Mouse (Mus musculus): ENCODE data around the gene Zfp87.

Gene Zfp87

DNA sequence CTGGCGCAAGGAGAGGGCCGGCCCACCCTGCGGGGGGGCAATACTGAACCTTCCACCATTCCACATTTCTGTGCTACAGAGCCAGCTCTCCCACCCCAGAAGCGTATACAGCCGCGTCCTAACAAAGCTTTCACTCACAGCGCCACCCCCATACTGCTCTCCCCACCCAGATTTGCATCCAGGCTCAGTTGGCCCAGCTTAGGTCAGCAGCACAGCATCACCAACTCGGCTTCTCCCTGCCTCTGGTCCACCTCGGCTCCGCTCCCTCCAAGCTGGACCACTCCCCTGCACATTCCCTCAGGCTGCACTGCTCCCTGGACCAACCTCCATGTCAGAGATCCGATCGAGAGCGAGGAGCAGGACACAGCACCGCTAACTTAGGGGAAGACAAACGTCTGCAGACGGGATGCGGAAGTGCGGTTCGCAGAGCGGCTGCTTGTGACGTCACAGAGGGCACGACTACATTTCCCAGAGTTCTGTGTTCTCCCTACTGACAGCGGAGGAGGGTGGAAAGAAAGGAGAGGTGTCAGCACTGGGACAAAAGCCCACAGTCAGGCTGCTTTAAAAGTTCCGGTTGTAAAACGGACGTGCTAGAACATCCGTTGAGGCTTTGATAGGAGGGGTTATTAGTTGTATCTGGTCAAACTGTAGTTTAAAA, at the start of gene Zfp87, which contains the start of gene Gm26965:
TSS of gene Zfp87 (minus strand) at position 425 of the 658 bp plus-strand sequence.
TSS of gene Gm26965 (minus strand) at position 399 of the 658 bp plus-strand sequence.
- DNase-seq: peak; percentile 95

DNA sequence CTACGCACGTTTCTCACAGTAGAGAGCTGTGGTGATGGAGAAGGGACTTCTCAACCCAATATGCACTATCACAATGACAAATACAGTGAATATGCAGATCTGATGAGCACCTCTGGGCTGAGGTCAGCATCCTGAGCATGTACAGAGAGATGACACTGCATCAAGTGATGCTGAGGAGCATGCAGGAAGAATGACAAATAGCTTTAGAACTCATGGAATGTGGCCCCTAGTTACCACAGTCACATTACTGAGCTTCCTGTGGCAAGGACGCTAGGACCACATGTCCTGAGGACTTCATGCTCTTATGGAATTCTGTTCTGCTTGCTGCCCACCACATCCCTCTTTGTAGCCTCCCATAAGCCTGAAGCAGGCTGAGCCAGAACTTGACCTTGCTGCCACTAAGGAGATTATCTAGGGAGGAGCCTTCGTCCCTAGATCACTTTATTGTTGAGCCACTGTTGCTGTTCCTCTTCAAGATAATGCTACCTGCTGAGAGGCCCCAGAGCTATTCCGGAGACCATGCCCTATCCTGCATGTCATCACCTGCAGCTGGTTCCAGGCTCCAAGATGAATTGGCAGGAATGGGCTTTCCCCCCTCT, 46.7 kb upstream of the Zfp87 start:
- DNase-seq: no peak

DNA sequence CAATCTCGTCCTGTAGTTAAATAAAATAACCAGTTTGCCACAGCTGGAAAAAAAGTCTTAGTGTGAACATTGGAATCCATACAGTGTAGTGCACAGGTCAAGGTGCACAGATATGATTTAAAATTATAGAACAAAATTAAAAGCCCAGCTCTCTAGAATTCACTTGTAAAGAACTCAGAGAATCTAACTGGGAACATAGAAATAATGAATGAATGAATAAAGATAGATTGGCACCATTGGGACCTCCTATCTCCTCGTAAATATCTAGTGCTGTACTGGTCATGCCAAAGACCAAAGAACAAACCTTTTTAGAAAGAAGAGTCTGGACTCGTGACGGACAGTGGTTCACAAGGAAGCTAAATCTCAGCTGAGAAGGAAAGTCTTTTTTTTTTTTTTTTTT, 27.8 kb upstream of the Zfp87 start, which contains the start of gene Zfp748:
TSS of gene Zfp748 (minus strand) at position 101 of the 400 bp plus-strand sequence.
- no peak for DNase-seq

DNA sequence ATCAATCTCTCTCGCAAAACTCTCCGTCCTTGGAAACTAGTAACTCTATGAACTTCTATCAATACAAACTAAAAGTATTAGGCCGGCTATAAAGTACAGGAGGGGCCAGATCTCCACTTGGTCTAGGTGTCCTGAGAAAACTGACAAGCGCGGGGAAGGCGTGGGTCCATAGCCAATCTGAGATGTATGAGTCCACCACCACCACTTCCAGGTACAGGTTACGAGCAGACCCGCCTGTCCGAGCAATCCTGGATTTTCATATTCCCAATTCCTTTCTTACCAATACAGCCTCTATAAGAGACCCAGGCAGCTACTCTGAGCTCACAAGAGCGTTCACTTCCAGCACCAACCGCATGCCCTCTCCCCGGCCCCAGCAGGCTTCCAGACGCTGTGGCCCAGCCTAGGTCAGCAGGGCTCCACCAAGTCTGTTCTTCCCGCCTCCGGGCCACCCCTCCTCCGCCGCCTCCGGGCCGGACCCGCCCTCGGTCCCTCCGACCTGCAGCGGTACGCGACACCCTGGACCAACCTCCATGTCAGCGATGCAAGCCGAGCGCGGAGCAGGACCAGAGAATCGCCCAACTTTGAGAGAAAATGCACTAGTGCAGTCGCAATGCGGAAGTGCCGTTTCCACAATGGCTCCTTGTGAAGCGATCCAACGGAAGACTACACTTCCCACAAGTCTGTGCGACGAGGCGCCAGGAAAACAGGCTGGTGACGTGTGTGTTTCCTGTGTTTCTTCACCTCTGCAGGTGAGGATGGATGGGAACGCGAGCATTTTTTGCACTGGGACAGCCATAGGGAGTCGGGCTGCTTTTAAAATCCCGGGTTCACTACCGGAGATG, 26.7 kb upstream of the Zfp87 start:
- DNase-seq: peak; percentile 93

DNA sequence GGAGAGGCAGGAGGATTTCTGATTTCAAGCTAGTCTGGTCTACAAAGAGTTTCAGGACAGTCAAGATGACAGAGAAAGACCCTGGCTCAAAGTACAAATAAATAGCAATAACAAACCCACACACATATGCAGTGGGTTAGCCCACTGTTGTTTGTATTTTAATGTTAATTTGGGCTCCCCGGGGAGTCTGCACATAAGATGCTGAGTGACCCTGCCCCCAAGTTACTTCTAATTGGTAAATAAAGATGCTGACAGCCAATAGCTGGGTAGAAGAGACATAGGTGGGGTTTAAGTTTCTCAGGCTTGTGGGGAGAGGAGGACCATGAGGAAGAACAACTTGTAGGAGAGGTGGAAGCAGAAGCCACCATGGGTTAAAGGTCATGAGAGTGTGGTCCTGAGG, 20.0 kb upstream of the Zfp87 start:
- DNase-seq: no peak

DNA sequence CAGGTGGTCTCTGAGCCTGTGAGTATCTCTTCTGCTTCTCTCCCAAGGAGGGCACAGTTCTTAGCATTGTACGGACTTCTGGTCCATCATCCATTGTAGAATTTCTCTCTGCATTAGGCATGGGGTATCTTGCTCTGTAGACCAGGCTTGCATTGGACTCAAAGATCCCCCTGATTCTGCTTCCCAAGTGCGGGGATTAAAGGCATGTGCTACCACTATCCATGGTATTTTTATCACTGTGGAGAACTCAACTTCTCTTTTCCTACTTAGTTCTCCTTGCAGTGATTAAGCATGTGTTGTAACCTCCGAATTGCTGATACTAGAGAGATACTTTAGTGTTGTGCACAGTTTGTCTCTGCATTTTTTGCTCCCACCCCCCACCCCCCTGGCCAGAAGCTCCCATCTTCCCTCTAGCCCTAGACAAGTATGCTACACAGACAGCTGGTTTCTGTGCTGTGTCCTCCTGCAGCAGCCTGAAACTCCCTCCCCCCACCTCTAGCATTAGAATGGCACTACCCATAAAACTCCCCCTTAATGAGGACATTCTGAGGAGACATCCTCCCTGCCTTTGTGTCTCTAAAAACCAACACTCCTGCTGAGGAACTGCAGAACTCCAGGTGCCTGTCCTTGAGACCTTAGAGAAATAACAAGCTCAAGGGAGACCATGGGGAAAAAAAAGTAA, 1.2 kb upstream of the Zfp87 start:
- no peak for DNase-seq

DNA sequence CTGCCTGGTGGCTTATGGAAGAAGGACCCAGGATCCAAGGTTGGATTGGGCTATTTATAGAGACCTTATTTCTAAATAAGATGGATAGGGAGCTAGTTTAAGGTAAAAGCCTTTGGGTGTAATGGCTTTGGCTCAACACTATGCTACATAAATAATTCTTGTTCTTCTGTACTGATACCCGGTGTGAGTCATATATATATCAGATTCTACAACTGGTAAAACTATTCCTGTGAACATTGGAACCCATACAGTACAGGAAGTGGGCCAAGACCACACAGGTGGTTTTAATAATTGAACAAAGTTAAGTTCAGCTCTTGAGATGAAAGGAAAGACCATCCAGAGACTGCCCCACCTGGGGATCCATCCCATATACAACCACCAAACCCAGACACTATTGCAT, 25.1 kb downstream of the Zfp87 start:
- DNase-seq: no peak

DNA sequence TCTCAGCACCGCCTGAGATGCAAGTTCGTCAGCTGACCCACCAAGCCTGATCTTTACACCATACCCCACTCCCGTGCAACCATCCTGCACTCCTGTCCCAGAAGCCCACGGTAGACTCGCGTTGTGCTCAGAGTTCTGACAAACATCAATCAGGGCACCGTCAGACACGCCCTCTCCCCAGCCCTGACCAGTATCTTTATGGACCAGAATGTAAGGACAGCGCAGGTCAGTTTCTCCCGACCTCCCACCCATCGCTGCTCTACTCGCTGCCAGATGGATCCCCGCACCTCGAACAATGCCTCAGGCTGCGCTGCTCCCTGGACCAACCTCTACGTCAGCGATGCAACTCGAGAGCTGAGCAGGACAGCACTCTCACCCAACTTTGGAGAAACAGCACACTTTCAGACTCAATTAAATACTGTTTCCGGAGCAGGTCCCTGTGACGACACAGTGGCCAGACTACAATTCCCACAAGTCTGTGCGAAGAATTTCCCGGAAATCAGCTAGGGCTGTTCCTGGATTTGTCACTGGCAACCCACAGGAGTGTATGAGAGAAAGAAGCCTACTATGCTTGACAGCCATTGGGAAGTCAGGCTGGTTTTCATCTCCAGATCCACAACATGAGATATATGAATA, 25.8 kb downstream of the Zfp87 start, which contains the start of gene Zfp58:
TSS of gene Zfp58 (minus strand) at position 472 of the 636 bp plus-strand sequence.
- DNase-seq: peak; percentile 92

DNA sequence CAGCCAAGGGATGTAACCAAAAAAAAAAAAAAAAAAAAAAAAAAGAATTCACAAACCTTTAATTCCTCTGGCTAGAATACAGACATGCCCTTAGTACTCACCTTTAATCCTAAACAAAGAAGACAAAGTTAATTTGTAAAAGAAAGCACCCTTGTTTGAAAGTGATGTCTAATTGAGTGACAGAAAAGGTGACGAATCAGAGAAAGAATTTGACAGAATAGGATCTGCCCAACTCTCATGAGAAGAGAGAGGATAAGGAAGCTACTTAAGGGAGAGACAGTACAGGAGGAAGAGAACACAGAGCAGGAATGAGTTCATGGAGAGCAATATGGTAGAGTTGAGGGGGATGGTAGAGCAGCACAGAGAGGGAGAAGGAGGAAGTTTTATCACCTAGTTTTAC, 30.3 kb downstream of the Zfp87 start:
- no peak for DNase-seq

DNA sequence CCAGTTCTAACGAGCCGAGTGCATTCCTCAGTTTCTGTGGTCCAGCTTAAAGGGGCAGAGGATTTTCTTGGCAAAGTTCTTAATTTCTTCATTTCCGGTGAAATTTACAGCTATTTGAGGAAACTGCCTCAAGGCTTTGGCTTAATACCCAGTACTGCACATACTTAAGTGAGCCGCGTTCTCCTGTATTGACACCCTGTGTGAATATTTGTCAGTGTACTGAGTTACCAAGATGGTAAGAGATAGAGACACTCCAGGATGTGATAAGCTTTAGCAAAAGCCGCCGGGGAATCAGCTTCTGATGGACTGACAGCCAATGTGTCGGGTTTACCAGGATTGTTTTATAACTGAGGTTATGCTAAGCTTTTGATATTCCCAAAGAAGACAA, 41.6 kb downstream of the Zfp87 start:
- DNase-seq: no peak

DNA sequence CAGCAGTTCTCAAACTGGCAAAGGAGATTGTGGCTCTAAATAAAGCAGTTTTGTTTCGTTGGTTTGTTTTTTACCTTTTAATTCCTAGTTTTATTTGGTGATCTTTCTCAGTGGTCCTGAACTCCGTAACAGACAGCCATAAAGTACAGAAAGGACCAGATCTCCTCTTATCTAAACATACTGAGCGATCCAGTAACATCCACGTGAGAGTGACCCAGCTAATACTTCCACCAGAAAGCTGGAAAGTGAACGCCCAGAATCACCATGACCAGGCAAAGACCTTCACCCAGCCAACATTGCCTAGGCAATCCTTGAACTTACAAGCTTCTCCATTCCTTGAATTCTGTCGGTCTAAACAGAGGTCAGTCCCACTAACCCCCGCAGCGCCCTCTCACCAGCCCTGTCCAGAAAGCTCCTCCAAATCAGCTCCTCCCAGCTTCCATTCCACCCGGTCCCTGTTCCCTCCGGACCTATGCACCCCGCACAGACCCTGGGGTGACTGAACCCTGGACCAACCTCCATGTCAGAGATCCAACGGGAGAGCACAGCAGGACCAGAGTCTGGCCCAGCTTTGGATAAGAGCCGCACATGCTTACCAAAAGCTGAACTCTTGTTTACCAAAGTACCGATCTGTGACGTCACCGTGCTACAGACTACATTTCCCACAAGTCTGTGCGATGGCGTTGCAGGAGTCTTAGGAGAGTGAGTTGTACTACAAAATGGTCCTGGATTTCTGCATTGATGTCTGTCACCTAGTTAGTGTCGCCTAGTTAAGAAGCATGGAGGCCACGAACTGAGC, 42.2 kb downstream of the Zfp87 start, which contains the start of gene Zfp874b:
TSS of gene Zfp874b (minus strand) at position 634 of the 799 bp plus-strand sequence.
- DNase-seq: peak; percentile 96

DNA sequence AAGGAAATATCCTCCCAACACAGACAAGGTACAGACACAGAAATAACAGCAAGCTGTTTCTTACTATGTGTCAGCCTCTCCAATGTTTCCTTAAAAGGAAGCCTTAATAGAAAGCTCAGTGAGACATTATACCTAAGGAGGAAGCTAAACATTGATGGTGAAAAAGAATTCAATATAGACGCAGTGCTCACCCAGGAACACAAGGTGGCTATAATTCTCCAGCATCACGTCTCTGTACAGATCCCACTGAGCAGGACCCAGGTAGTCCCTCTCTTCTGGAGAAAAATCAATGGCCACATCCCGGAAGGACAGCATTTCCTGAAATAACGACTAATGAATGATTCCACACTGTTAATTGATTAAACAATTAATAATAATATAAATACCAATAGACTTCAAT, 44.4 kb downstream of the Zfp87 start:
- DNase-seq: no peak

DNA sequence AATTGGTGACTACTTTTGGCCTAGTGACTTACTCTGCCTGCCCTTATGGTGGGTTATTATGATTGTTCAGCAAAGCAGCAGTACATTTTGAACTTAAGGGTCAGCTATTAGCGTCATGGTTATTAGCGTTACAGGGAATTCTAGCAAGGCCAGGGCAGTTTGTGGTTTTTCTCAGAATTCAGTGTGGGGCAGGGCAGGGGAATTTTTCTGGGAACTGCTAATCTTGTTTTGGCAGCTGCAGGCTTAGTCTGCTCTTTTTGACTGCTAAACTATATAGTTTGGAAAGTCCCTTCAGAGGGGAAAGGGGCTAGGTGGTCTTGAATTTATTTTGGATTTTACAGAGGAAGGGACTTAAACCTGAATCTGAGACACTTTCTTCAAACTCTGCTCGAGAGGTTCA, 56.7 kb downstream of the Zfp87 start:
- DNase-seq: no peak

All from kidney, adult 9 months (tissue).